Mouse (Mus musculus) c-Kit-positive CD71-positive TER-119-positive erythroid progenitor cells, embryonic 14.5 days (primary cell): Measurements from ENCODE around the gene Arrdc2.

Source experiments
- DNase-seq: peaks from one replicate; pipeline ENCODE4 v3.0.0-alpha.2; 2013; ENCODE audit warnings: low spot score

The Arrdc2 gene

DNA sequence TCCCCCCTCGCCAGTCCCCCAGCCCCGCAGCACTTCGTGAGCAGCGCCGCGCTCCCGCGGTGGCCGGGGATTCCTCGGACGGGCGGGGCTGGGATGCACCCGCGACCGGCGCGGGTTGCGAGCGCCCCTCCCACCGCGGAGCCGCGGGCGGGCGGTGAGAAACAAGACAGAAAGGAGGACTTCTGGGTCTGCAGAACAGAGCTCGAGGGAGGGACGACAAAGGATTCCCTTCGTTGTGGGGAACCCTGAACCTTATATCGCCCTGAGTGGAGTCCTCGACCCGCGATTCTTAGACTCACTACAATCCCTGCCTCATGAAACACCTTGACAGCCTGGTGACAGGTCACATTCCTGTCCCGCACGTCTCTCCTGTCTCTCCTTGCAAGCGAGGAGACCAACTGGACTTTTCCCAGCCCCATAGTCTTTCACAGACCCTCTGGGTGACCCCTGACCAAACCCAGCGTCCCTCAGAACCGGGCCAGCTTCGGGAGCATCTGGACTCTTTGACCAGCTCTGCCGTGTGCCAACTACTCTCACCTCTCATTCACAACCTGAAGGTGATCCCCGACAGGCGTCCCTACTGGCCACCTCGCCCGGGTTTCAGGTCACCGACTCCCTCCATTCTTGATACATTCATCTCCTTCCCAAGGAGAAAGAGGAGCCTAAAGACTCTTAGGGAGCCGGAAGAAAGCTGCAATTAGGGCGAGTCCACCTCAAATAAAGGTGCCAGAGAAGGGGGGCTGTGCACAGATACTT lies 24.6 kb upstream of the Arrdc2 start:
- DNase-seq: no peak

DNA sequence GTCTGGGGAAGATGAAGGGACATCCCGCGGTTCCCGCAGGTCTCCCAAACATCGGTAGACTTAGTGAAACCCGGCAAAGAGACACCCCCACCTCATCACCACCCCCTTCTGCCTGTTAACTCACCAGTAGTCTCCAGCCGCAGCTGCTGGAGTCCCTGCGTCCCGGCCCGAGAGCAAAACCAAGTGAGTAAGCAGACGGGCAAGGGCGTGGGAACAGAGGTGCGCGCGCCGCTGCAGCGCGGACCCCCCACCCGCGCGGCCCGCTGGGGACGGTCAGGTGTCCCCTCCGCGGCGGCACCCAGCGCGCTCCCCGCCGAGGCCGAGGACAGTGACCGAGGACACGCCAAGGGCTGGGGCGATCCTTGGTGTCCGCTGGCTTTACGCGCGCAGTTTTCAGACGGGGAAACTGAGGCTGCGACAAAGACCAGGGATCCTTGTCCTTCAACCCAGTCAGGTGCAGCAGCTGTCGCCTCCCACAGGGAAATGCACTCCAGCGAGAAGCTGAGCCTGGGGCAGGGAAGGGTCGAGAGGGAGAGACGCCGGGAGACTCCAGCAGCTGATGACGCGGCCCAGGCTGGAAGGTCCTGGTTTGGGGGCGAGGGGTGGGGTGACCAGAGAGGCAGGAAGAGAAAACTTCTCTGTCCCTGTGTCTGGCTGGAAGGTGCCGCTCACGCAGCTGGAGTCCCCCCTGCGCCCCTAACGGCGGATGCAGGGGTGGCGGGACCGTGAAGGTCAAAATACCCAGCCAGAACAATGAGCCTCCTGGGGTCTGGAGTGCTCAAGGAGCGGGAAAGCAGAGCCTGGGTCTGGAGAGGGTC lies 23.5 kb upstream of the Arrdc2 start, which contains the start of gene Kcnn1:
Kcnn1 (minus strand) TSS at position 435 of the 818 bp plus-strand sequence.
- no peak for DNase-seq

DNA sequence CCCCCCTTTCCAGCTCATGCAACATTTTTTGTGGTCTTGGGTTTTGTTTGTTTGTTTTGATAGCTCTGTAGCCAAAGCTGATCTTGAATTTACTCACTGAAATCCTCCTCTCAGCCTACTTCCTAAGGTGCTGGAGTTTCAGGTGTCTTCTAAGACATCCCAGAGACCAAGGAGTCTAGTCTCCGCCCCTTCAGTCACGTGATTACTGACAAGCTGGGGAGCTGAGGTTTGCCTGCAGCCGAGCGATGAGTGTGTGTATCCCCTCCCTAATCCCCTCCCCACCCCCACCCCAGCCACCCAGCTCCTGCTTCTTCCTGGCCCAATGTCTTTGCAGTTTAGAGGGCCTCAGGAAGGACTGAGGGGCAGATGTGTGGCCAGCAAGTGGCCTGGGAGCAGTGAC lies 18.0 kb upstream of the Arrdc2 start:
- no peak for DNase-seq

DNA sequence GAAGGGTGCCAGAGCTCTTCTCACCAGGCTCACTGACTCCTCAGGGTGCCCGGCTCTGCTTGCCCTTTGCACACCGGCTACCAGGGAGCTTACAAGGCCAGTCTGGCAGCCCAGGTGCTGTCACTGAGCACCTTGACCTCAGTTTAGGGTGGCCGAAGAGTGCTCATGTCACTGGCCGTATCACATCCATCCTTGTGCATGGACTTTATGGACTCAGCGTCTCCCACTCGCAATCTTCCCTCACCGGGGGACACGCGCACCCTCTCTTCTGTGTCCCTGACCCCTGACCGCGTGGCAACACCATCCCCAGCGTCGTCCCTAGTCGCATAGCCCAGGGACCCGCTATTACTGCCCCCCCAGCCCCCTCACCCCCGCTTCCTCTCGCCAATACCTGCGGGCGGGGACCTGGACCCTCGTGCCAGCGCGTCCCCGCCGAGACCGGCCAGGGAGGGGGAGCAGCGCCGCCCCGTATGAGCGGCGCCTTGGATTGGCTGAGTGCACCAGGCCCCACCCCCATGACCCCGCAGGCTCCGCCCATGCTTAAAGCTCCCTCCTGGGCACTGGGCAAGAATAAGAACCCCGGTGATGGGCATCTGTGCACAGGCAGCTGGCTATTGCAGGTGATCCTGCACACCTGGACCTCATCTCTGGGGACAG lies 17.1 kb upstream of the Arrdc2 start:
- no peak for DNase-seq

- no peak for DNase-seq
Measured at GRCm38 (mm10) chr8:70856028-70856427, 16.5 kb upstream of the Arrdc2 start.

DNA sequence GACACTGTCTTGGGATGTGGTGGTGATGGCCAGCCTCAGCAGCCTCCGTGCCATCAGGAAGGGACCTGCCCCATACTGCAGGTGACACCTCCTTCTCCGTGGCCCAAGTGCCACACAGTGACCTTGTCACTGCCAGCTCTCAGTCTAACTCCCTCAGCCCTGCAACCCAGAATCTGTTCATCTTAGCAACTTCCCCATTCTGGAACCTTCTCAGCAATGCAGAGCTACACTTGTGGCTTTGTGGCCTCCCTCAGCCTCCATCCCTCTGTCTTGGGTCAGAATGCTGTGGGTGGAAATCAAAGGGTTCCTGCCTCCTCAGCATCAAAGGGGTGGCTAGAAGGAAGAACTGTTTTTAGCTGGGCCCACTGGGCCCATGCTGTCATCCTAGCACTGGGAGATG lies 14.3 kb upstream of the Arrdc2 start:
- DNase-seq: no peak

- DNase-seq: no peak
Measured at GRCm38 (mm10) chr8:70852595-70853231, 13.2 kb upstream of the Arrdc2 start.

DNA sequence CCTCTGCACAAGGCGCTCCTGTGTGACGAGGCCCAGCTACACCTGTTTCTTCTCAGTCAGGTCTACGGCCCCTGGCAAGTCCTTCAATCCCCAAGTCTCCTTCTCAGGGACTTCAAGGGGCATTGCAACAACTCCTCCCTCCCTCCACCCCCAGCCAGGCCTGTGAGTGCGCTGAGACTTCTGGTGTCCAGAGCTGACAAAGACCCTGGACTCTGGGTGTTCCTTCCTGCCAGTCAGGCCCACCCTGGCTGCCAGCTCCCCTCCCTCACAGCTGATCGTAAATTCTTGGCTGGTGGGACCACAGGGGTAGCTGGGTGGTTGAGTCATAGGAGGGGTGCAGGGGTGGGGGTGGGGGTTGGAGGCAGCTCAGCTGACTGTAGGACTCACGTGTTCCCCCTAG lies 12.3 kb upstream of the Arrdc2 start:
- no peak for DNase-seq

DNA sequence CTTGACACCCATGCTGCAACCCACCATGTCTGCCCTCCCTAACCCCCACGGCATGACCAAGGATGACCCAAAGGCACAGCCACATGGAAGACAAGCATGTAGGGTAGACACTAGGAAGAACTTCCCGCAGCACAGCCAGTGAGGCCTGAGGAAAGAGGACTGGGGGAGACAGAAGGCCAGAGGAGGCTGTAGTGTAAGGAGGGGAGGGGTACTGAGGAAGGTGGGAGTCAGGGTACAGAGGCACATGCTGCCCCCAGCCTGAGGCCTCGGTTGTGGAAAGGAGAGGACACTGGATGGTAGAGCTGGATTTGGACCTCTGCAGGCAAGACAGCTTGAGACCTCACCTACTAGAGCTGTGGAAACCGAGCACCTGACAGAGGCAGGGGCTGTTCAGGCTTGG lies 11.4 kb upstream of the Arrdc2 start:
- no peak for DNase-seq

GRCm38 (mm10) chr8:70850132-70850845 lies 10.8 kb upstream of the Arrdc2 start:
- DNase-seq: no peak

- no peak for DNase-seq
Measured at GRCm38 (mm10) chr8:70849333-70849990, 9.9 kb upstream of the Arrdc2 start.

GRCm38 (mm10) chr8:70846371-70847154 lies 7.0 kb upstream of the Arrdc2 start:
- no peak for DNase-seq

DNA sequence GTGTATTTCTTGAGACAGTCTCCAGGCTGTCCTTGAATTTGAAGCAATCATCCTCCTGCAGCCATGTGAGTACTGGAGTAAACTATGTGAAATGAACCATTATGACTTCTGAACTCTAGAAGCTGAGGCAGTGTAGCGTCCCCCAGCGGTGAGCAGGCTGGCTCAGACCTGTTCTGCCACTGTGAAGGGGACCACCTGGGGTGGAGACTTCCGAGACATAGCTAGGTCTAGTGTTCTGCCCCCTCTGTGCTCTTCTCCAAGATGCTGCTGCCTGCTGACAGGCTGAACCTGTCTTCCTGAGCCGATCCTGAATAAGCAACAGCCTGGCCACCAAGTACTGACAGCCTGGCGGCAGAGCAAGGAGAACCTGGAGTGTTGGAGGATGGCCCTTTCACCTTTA lies 5.6 kb upstream of the Arrdc2 start:
- DNase-seq: no peak

- DNase-seq: peak; percentile 92
Measured at GRCm38 (mm10) chr8:70844523-70844922, 5.0 kb upstream of the Arrdc2 start.

DNA sequence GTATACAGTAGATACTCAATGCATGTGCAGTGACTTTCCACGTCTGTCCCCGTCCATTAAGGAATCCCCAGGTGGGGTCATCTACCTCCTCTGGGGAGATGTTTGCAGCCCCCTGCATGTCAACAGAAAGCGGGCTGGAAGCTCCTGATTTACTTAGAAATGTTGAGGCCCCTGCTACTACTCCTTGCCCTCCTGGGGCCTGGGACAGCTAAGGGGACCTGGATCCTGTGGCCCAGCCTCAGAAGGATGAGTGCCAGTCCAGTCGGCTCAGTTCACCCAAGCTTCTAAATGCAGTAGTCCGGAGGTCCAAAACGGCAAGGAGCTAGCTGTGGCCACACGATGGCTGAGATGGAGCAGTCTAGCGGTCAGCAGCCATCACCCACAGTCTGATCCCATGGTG lies 4.4 kb upstream of the Arrdc2 start:
- no peak for DNase-seq

- DNase-seq: peak; percentile 93
Measured at GRCm38 (mm10) chr8:70843214-70843773, 3.8 kb upstream of the Arrdc2 start.

DNA sequence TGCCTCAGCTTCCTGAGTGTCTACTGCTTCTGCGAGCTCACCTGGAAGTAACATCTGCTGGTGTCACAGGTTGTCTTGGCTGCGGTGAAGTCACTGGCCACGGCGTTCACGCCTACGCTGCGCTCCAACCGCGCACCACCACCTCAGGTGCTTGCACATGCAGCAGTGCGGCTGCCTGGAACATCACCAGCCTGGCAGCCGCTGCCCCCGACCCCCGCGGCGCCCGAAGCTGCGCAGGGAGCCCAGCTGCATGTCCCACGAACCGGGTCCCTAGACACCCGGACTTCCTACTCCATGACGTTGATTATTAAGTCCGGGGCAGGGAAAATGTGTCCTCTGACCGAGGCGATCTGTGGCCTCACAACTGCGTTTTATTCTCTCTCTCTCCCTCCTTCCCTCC lies 3.0 kb upstream of the Arrdc2 start:
- DNase-seq: no peak

DNA sequence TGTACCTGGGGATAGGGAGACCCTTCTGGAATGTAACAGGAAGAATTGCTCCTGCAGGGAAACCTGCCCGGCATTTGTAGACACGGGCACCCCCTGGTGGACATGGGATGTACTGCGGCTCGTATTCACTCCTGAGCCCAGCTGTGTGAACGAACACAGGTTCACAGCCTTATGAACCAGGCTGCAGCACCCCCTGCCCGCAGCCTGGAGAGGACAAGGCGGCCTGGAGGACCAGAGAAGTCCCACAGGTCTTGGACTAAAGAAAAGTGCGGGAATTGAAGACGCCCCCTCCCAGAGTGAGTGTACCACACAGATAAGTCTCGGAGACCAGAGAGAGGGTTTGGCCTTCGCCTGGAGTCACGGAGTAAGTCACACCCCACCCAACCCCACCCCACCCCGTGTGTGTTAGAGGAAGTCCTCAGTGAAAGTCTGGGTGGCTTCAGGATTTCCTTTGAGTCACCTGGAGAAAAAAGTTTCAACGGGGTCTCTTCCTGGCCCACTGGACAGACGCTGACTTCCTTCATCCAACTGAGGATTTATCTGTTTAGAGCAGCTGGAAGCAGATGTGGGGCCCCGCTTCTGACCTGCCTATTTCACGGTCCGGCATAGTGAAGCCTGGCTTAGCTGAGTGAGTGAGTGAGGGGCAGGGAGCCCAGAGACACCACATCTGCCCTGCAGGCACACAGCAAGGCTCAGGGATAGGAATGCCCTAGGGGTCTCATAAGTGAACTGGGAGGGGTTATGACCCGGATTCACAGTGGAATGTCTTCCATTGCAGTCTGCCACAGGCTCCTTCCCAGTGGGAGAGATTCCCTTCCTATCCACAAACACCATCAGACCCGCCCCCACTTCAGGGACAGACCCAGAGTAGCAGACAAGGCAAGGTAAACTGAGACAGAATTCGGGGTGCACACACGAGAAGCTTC lies 1.9 kb upstream of the Arrdc2 start:
- DNase-seq: peak; percentile 91

- DNase-seq: no peak
Measured at GRCm38 (mm10) chr8:70840590-70840989, 1.1 kb upstream of the Arrdc2 start.
